Mouse (Mus musculus): ENCODE data around the gene Sh3pxd2a.

Gene Sh3pxd2a

DNA sequence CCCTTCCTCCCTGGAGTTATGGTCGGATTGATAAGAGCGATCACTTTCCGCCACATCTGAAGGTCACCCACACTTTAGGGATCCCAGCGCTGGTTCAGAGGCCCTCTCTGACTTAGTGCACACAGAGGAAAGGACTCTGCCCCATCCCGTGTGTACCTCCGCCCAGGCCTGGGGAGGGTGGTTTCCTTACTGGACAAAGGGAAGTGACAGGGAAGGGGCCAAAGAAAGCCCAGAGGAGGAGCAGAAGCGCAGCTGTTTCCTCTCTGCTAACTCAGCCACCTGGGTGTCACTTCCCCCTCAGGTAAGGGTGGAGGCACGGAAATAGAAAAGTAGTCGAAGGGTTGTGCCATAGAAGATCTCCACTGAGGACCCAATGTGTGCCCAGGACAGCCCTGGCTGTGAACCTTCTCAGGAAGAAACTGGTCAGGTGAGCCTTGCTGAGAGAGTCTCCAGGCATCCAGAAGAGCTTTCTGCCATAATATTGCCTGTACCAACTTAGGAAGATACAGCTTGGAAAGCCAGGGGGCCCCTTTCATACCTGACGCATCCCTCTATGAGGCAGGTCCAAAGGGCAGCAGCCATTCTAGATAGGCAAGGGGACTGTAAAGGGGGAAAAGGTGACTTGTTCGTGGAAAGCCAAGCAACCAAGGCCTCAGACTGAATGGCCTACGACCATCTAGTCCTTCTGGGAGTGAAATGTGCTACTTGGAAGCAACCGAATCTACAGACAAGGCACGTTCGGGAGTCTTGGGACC, 9.0 kb downstream of the Sh3pxd2a start:
- DNase-seq, result no peak

DNA sequence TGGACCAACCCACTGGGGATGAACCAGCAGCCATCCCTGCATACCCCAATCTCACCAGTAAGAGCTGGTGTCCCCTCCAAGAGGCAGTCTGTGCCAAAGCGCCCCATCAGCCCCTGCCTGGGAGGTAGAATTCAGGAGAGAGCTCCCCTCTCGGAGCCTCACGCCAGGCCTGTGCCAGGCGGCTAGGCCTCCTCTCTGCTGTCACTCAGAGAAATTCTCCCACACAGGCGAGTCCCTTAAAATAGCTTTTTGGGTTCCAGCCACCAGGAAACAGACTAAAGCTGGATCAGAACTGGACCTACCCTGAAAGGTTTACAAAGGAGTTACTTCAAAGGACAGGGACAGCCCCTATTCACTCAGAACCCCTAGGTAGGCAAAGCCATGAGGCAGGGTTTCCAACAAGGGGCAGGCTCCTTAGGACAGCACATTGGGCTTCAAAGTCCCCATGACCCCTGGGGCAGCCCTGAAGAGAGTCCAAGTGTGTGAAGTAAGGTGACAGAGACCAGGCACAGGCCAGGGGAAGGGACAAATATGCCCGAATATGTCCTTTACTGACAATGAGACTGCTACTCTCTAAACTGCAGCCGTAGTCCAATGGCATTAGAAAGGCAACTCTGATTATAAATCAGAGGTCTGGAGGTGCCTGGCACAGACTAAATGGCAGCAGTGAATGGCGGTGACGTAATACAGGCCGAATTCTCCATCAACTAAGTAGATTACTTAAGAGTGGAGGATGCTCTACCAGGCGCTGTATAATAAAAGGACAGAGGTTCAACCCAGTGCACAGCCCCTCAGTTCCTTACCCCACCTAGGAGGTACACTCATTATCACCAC, 9.8 kb downstream of the Sh3pxd2a start:
- no peak for DNase-seq

DNA sequence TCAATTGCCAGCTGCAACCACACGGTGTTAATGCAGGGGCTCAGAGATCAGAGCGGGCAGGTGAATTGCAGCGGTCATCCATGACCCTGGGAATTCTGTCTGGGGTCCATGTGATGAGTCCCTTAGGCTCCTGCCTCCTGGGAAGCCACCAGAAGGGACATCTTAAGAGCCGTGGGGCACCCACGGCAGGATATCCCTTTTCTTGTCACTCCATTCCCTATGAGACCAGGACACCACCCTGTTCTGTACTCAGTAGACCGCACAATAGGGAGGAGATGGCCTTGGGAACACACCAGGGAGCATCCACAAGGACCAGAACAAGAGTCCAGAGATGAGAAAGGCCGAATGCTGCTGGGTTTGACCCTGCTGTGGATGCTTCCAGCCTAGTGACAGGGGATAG, 10.8 kb downstream of the Sh3pxd2a start:
- no peak for DNase-seq

DNA sequence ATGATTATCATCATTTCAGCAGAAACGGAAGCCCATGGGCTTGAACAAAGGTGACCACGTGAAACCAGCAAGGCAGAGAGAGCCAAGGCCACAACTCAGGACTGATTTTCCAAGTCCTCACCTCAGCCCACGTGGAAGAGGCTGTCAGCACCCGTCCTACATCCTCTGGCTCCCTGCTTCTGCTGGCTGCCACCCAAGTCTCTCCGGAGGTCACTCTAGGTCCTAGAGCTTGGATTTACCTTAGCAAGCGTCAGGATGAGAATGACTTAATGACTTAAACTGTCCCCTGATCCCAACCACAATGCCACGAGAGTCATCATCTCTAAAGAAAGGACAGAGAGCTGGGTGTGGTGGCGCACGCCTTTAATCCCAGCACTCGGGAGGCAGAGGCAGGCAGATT, 11.5 kb downstream of the Sh3pxd2a start:
- no peak for DNase-seq

DNA sequence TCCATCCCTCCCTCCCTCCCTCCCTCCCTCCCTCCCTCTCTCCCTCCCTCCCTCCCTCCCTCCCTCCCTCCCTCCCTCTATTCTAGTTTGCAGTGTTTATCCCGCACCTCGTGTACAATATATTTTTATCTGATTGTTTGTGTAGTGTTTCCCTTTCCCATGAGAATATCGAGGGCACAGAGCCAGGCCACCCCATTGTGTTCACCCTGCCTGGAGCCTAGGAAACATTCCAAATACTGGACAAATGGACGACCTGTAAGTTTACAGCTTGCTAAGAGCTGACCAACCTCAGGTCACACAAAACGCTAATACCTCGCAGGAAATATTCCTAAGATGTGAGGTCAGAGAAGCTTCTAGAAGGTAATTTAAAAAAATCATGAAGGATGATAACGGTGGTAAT, 12.0 kb downstream of the Sh3pxd2a start:
- DNase-seq, result no peak

DNA sequence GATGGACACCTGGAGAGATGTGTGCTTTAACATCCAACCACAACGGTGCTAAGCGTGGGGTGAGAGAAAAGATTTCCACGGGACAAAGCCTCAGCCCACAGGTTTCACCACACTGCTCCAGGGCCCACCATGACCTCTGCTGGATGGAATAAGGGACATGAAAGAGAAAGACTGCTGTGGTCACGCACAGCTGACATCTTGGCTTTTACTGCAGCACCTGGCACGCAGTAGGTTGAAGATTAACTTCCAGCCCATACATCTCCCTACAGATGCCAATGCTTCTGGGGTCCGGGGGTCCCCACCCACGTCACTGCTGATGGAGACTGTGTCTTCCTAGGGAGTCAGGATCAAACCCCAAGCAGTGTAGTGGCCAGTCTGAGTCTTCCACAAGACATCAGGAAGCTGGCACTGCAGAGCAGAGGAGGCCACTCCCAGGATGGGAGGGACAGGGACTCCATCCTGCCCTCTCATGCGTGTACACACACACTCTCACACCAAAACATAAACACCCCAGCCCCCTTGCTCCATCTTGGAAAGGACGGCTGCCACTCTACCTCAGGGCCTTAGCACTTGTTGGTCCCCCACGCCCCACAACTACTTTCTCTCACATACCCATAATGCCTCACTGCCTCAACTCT, 12.6 kb downstream of the Sh3pxd2a start:
- no peak for DNase-seq

DNA sequence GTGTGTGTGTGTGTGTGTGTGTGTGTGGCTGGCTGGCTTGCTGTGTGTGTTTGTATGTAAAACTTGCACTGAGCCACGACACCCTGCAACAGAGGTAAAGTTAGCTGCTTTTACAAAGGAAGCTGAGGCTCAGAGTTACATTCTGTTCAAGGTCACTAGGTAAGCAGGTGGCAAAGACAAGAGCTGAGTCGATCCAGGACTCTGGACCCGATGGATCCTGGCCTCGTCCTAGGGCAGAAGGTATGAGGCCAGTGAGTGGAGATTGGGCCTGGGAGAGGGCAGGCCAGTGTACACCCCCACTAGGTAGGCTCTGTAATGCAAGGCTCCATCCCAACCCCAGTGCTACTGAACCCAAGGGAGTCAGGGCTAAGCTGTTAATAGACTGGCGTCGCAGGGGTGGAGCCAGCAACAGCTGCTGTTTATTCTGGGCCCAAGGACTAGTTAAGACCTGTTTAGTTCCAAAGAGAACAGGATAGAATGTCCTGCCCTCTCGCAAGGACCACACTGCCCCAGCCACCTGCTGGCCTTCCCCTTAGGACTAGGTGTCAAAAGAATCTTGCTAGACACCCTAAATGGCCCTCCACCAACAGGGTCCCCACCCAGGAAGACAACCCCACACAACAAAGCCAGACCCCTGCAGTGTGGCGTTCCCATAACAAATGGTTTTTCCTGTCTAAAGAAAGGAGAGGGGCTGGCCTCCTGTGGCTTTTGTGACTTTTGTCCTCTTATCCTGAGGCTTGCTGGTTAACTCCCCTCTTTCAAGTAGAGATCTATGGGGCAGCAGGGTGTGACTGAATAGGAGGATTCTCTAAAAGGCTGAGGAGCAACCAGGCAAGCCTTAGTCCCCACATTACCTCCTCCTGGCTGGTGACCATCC, 13.7 kb downstream of the Sh3pxd2a start:
- peak; percentile 52 for DNase-seq

DNA sequence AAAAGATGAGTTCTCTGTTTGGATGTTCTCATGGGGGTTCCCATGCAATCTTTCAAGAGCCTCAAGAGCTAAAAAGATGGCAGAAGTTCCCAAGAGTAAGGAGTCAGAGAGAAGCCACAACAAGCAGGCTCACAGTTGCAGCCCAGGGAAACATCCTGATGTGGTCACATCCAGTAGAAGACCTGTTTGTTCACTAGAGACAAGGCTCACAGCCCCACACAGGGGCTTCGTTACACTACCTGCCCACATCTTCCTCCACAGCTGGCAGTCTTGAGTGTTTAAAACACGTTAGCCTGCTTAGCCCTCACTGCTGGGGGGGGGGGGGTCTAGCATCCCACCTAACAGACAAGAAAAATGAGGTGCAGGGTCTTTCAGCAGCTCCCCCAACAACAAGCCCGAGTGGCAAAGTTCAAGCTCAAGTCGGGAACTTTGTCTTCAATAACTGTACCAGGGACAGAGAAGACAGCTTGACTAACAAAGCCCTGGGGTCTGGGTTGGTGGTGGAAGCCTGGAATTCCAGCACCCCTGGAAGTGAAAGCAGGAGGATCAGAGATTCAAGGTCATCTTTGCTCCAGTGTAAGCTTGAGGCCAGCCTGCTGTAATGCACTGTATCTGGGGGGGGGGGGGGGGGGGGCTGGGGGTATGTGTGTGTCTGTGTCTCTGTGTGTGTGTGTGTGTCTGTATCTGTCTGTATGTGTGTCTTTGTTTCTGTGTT, 14.5 kb downstream of the Sh3pxd2a start:
- DNase-seq, result no peak

DNA sequence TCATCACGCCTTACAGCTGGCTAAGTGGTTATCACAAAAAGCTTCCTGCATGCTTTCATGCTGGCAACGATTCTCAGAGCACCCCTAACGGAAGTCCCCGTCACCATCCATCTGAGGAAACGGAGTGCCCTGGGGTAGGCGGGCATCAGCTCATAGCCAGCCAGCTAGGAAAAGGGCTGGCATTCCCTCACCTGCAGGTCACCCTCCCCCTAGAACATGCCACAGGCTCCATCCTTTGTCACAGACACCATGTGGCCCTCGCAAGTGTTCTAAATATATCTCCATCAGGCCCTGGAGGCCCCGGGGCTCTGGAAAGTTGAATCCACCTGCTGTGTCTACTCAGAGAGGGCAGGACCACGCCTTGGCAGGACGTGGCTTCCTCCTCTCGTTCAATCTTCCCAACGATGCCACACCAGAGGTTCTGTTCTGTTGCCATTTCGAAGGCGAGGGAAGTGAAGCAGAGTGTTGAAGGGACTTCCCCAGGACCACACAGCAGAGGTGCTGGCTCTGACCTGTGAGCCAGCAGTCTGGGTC, 15.5 kb downstream of the Sh3pxd2a start:
- DNase-seq, result no peak

DNA sequence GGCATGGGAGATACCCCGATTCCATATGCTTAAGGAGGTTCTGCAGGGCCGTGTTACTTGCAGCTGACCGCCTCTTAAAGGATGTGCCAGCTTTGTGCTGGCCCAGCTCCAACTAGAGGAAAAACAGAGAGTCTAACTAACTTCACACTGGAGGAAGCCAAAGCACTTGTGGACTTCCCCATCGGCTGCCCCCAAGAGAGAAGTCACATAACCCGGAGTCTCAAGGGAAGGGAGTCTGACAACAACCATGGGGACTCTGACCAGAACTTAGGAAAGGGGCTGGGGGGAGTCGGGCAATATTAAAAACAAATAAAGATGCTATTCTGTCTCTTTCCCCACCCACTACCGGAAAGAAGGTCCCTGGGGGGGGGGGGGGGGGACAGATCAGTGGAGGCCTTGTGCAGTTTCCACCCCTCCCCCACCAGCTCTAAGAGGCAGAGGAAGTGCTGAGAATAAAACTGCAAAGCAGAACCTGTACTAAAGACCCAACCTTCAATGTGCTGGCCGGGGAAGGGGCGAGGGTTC, 17.3 kb downstream of the Sh3pxd2a start:
- peak; percentile 80 for DNase-seq

DNA sequence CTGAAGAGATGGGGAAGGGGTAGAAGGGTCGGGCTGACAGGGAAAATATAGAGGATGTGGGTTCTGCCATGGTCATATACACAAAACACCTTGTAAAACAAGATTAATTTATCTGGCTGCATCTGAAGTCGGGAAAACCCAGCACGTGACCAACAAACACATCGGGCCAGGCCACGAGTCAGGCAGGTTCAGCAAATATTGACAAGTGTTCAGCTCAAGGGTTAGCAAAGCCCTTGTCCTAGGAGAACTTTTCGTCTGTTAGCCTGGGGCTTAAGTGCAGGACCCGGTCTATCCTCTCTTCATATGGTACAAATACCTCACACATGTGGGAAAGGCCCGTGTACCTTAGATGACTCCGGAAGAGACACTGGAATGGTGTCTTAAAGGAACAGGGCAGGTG, 18.1 kb downstream of the Sh3pxd2a start:
- DNase-seq, result no peak

DNA sequence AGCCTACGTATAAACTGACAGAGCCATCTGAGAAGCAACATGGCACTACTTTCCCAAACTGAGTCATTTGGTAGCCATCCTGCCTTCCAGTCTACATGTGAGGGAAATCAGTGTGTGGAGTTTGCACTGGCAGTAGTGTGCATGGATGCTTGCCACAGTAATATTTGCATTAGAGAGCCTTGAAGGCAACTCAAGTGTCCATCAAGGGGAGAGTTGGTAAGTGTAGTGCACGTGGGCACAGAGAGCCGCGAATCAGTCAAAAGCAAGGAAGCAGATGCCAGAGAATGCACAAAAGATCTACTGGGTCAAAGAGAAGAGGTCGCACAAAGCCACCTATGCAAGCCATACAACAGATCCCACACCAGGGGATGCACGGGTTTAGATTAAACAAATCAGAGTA, 18.5 kb downstream of the Sh3pxd2a start:
- DNase-seq, result no peak

DNA sequence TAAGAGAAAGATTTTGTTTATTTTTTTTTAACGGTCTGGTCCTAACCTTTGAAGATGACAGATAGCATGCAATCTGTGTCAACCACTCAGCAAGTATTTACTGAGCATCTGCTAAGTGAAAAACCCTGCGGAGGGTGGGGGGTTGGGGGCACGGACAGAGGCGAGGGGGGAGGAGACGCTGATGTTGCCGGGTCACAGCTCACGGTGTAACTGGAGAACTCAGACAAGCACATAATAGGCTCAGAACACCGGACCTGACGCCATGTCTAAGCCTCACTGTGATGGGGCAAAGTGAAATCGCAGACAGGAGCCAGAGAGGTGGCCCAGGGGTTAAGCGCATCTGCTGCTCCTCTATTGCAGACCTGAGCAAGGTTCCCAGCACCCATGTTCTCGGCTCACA, 19.7 kb downstream of the Sh3pxd2a start:
- no peak for DNase-seq

DNA sequence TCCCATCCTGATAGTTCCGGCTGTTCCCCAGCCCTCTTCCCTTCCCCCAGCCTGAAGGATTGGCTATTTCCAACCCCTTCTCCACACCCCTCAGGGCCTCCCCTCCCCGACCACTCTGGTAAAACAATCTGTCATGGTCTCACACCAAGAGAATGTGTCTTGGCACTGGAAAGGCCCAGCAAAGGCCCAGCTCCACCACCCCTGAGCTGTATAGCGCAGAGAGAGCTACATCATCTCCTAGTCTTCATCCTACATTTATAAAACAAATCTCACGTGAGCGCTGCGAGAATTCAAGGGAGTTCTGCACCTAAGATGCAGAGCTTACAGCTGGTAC, 21.9 kb downstream of the Sh3pxd2a start:
- no peak for DNase-seq

DNA sequence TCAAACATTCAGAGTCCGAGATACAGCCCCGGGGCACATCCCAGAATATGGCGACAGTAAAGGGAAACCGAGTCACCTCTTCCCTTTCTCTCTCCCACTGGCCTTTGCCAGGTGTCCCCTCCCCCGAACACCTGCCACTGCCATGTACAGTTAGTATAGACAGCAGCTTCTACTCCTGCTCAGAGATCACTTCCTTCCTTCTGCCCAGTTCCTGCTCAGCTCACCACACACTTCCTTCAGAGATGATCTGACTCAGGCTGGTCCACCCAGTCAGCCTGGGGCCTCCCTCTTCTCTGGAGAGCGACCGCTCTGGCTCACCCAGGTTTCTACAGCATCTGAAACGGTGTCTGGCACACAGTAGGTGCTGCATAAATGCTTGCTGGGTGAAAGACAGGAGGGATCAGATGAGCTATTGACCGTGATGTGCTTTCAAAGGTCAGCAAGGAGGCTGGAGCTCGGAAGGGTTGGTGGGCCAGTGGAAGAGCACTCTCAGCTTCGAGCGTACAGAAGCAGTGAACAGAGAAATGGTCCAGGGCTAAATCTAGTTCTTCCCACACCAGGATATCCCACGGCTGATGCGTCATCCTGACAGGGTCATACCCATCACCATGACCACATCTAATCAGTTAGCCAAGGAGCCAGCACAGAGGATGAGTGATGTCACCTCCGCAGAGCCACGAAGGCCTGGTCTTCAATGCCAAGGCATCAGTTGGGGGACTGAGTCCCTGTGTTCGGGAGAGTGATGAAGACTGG, 22.5 kb downstream of the Sh3pxd2a start:
- DNase-seq, result no peak

DNA sequence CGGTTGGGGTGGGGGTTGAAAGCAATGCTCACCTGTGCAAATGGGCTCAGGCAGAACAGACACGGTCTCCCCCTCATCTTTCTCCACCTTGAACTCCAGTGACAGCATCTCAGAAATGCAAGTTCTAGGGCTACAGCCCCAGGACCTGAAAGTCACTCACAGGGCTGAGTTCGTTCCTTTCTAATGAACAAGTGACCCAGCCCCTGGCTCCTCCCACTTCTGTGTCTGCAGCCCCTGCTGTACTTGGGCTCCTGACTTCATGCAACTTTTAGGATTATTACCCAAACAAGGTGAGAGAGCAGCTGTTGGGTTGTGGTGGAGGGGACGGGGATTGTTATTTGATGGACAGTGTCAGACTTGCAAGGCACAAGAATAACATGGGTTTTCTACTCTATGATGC, 23.2 kb downstream of the Sh3pxd2a start:
- no peak for DNase-seq

DNA sequence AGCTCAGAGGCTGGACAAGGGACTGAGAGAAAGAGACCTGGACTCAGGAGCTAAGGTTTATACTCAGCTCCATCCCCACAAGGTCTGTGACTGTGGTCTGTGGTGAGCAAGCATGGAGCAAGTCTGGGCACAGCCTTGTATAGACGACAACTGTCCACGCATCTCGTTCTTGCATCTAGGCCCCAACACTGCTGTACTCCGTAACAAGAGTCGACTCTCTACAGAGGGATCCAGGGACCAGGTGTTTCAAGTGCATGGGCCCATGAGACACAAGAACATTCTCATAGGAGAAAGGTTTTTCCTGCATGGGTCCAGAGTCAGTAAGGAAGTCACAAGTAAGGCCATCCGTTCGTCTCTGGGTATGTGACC, 23.8 kb downstream of the Sh3pxd2a start:
- no peak for DNase-seq

DNA sequence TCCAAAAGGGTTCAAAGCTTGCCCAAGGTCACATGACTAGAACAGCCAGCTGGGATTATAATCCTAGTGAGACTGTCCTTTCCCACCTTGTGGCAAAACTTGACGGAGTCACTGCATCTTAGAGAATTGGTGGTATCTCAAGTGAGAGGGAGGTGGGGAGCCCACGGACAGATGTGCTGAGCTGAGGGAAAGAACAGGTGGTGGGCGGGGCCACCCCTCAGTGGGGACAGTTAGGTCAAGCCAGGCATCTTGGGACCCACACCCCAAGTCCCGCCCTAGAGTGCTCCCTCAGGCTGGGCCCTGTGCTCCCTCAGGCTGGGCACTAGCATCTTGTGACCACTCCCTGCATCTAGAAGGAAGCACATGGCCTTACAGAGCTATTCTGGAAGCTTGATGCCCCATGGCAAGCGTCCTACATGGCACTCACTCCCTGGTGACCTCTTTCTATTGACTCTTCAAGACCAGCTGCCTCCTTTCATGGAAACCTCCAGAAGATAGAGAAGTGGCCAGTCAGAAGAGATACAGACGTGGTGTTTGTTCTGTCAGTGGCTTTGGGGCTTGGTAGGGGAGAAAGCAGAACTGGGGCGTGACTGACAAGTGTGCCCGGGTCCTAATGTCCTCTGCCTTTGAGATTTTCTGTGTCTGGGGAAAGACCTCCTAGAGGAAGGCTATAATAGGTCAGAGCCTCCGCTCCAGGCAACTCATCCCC, 24.3 kb downstream of the Sh3pxd2a start:
- no peak for DNase-seq

DNA sequence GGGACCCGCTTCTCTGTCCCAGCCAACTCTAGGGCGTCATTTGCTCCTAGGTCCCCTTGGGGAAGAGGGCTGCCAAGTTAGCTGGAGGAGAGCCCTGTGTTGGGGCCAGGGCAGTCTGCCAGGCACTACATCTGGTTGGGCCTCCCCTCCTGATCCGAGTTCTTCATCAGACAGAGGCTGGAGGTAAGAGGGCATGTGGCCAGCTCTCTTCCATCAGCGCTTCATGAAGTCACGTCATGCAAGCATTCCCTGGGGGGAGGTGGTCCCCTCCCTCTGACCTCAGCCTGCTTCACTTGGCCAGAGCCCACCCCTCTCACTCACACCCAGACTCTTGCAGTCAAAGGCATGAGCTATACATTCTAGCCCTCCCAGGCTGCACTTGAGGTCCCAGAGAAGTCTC, 25.8 kb downstream of the Sh3pxd2a start:
- no peak for DNase-seq

DNA sequence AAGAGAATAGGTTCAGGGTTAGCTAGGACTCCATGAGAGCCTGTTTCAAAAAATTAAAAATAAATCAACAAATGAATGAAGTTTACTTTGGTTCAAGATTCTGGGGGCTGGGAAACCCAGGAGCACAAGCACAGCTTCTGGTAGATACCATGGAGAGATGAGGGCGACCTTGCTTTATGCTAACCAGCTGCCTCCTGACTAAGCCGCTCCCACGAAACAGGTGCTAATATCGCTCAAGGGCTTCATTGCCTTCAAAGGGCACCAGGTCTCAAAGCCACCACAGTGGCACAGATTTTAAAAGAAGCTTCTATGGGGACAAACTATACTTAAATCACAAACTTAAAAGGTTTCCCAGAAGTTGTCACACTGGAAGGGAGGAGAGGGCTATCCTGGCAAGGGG, 27.2 kb downstream of the Sh3pxd2a start:
- DNase-seq, result no peak

DNA sequence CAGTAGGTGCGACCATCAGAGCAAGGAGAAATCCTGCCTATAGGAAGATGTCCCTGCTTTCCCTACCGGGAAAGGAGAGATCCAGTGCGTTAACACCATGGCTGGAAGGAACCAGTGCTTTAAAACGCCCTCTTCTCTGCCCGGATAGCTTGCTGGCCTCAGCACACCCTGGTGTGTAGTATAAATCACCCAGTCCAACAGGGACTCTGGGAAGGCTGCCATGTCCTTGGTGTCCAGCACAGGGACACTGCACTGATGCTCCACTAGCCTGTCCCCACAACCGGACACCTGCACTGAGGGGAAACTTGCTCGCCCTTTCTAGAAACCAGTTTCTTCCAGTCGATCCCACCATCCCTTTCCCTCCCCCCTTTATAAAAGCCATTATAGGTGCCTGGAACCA, 28.0 kb downstream of the Sh3pxd2a start:
- no peak for DNase-seq

All from retina, postnatal 1 day (tissue).